Mouse (Mus musculus) liver, embryonic 16.5 days (tissue): ENCODE data around the gene Pdxk. TPM values are rescaled to one million over a fixed set of nuclear protein-coding genes. Genes with fewer than 3 reads are reported as not detected.

Experiments used
- microRNA-seq: library from miRNA; unstranded; fragments of <30 nt; microRNA quantifications from one replicate; pipeline ENCODE4, GENCODE M21; 2016
- polyA plus RNA-seq: library from polyadenylated mRNA; unstranded; fragments of >200 nt; fragmentation: Nextera tagmentation; extraction: Ambion mirVana; gene quantifications from 2 replicates; pipeline ENCODE4 v1.2.1, GENCODE M21; 2015

The Pdxk gene
- polyA plus RNA-seq, 1 experiment from 2014 or later, result 6.4 TPM

Small RNA genes lying within 50 kb of the gene (microRNA-seq; reads per million reads assigned to microRNA genes)
- gene Mir6410 (not detected), gene Mir6907 (not detected), gene Mir6908 (not detected)

Other genes starting within 250 kb of the Pdxk start
- 4.3 and 5.9 TPM in 2 replicates for gene Trappc10, start 220.3 kb downstream of the Pdxk start, polyA plus RNA-seq
- 20.6 and 26.8 TPM in 2 replicates for gene Agpat3, start 112.5 kb downstream of the Pdxk start, polyA plus RNA-seq
- 101 and 105 TPM in 2 replicates for gene Rrp1, start 51.9 kb downstream of the Pdxk start, polyA plus RNA-seq
- gene Cstb, start 39.3 kb downstream of the Pdxk start, polyA plus RNA-seq, result 93.9 and 102 TPM in 2 replicates
- gene Olfr1358, start 52.5 kb upstream of the Pdxk start, polyA plus RNA-seq, result not detected in 2 replicates
- gene Ilvbl, start 109.4 kb upstream of the Pdxk start, polyA plus RNA-seq, result 13.7 and 14.6 TPM in 2 replicates
- 1.0 and 1.5 TPM in 2 replicates for gene Syde1, start 127.0 kb upstream of the Pdxk start, polyA plus RNA-seq
- gene Olfr1357, start 153.1 kb upstream of the Pdxk start, polyA plus RNA-seq, result not detected in 2 replicates